Mouse (Mus musculus): ENCODE measurements around the gene L2hgdh. TPM values are rescaled to one million over a fixed set of nuclear protein-coding genes. Genes with fewer than 3 reads are reported as not detected.
A peak's percentile ranks its signal among the peaks of the same experiment; 100 is the strongest.

L2hgdh gene
- 1.6 and 2.4 TPM in 2 replicates for total RNA-seq (2015)
- 1.4 and 4.3 TPM in 2 replicates for total RNA-seq (2017)

DNA sequence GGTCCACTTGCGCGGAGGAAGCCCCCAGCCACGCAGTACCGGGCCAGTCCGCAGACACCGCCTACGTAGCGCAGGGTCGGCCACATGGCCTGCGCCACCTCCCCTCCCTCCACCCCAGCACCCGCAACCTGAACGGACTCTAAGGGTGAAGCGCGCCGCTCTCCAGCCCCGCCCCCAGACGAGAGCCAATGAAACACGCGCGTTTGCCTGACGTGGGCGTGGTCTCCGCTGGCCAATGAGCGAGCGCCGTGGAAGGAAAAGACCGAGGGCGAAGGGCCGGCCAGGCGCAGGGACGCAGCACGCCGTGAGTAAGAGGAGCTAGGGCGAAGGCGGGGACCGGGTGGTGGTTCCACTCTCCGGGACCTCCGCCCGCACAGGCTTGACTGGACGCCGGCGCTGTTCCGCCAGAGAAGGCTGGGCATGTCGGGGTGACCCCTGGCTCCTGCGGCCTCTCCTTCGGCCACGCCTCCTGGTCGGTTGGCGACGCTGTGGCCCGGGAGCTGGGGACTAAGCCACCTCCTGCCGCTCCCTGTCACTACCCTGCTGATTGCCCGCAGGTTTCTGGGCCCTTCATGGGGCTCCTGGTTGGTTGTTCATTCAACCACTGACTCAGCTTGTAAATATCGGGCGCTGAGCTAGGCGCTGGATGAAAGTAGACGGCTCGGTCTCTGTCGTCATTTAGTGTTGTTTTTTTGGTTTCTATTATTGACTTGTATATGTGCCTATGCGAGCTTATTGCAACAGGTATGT is at the start of gene L2hgdh, which contains the start of gene Atp5s:
Gene L2hgdh (minus strand): TSS at position 163 of the 750 bp plus-strand sequence.
Gene Atp5s (plus strand): TSS at position 240 of the 750 bp plus-strand sequence.
- ATAC-seq (ENCODE audit: poor library complexity, severe bottlenecking): peak; percentile 96

DNA sequence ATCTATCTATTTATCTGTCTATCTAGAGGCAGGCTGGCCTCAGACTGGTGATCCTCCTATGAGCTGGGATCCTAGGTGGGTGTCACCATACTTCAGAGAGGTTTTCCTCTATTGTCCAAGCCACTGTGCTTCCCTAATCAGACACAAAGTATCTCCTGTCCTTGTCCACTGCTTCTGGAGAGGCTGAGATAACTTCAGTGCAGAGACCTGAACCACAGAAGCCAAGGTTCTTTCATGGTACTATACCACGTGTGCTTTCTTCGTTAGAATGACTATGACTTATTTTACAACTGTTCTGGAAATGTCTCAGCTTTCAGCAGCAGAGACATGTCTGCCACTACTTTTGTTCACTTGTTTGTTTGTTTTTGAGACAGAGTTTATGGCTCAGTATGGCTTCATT is 44.2 kb upstream of the L2hgdh start:
- ATAC-seq (ENCODE audit: poor library complexity, severe bottlenecking): no peak

DNA sequence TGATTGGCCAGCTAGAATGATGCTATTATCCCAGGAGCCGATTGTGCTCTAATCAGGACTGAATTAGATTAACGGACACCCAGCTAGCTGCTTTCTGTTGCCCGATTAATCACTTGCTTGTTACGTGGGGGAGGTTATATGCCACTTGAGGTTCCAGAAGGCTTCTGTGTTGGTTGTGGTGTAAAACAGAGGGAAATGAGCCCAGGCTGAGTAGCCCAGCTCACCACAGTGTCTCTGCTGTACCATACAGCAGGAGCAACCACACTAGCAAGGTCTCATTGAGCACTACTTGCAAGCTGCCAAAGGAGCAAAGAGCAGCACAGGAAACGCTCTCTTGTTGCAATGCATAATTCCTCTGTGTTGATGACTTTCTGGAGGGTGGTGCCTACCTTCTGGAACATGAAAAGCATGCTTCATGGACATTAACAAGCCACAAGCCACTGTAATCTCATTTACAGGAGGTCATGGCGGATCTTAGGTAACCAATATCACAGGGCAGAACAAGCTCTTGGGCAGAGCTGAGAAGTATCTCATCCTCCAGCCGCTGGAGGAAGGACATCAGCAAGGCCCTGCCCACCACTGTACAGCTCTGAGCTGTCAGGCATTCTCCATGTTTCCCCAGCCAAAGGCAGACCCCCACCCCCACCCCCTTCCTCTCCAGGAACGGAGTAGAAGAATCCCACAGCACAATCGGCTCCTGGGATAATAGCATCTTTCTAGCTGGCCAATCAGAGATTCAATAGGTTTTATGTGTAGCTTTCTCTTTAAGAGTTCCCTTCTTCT is 43.0 kb upstream of the L2hgdh start:
- ATAC-seq (ENCODE audit: poor library complexity, severe bottlenecking): no peak

DNA sequence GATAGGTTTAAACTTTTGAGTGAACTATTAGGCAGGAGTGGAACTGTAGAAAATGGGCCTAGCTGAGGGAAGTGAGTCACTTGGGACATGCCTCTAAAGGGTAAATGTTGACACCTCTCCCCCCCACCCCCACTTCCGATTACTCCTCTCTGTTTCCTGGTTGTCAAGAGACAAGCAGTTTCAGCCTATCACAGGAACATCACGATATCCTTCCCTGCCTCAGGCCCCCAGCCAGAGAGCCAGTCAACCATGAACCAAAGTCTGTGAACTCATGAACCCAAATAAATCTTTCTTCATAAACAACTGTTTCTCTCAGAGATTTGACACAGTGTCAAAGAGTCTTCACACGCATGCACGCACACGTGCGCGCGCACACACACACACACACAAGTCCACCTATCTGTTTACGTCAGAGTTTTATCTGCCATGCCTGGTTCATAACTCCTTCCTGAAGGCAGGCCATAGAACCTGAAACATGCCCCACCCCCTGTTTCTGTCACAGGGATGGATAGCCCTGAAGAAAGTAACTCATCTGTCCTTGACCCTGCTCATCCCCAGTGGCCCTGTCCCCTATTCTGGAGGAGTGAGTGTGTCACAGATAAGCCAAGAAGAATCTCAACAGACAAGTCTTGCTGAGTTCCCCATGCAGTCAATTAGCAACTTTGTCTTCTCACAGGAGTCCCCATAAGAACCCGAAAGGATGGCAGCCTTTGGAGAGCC is 41.7 kb upstream of the L2hgdh start:
- ATAC-seq (ENCODE audit: poor library complexity, severe bottlenecking): peak; percentile 75

DNA sequence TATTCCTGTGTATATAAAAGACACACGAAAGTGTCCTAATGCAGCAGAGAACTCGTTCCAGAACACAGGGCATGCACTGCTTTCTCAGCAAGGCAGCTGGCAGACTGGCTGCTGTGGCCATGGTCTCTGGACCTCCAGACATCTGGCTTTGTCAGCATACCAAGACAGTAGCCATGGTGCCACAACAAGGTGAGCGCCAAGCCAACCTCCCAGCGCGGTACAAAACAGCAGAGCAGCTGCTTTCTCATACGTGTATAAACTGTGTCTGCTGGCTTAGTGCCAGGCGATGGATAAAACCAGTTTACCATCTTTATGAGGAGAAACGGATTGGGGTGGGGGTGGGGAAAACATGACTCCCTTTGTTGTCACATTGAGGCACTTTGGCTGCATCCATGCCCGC is 40.9 kb upstream of the L2hgdh start:
- no peak for ATAC-seq (ENCODE audit: poor library complexity, severe bottlenecking)

DNA sequence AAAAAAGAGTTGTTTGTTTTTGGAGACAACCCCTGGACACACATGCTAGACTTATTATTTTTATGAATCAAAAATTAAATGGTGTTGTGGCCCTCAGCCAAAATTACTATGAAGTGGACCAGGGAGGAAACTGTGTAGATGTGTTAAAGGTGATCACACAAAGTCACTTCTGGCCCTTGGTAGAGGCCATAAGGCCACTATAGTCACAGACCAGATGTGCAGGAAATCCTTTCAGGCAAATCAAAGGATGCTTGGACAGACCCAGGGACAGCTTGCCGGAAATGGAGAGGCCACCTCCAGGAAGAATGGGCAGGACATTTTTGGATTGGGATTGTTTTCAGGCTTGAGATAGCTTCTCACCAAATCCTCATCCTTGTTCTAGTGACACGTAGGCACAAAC is 36.9 kb upstream of the L2hgdh start:
- no peak for ATAC-seq (ENCODE audit: poor library complexity, severe bottlenecking)

DNA sequence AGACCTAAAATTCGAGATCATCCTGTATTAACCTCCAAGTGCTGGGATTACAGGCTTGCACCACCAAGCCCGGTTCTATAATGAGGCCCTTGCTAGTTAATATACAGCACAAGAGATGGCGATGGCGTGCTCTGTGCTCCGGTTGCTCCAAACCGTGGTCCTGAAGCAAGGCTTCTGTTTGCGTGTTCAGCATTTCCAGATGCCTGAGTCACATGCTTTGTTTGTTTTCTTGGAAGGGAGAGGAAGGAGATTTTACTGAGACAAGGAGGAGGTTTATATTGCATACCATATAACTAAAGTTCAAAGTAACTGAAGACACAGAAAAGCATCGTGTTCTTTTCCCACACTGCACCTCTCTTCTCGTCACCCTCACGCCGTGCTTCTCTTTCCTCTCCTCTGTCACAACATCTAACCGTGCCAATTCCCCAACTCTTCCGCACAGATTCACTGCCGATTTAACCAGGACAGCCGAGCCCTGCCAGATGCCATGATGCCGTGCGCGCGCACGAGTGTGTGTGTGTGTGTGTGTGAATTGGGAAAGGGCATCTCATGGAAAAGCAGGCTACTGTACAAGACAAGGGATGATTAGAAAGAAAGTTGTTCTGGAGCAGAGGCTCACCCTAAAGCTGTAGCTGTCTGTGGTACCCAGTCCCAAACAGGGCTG is 36.2 kb upstream of the L2hgdh start:
- no peak for ATAC-seq (ENCODE audit: poor library complexity, severe bottlenecking)

DNA sequence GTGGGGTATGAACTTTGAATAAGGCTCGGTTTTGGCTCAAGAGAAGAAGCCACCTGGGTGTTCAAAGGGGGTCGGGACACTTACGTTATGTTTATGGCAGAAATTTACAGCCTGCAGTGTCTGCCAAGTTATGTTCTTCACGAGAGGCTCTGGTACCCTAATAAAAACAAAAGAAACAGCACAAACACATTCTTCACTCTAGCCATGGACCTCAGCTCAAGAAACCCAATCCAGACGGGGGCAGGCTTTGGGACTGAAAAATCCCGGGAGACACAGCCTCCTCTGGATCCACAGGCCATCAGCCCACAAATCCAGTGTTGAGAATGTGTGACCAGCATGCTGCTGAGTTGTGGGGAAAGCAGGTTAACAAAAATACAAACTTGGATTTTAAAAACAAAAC is 35.3 kb upstream of the L2hgdh start:
- ATAC-seq (ENCODE audit: poor library complexity, severe bottlenecking): no peak

DNA sequence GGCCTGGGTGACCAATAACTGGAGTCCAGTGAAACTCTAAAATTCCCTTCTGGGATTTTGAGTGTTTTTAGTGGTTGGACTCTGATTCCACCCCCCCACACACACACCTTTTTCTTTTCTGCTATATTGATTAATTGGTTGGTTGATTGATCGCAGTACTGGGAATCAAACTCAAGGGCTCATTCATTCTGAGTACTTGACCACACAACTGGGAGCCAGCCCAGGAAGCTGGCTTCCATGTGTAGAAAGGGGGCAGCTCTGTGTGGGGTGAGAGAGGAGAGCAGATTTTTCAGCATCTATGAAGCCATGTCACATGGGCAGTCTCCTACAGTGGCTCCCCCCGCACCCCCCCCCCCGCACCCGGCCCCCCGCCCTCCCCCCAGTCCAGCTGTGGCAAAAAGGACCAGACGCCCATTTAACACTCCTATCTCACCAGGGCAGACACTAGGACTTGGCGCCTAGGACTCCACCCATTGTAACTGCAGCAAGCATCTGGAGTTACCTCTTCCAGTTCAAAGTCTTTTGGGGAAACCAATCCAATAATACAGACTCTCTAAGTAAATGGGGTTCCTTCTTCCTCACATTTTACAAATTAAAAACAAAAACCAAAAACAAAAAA is 34.7 kb upstream of the L2hgdh start:
- ATAC-seq (ENCODE audit: poor library complexity, severe bottlenecking): no peak

DNA sequence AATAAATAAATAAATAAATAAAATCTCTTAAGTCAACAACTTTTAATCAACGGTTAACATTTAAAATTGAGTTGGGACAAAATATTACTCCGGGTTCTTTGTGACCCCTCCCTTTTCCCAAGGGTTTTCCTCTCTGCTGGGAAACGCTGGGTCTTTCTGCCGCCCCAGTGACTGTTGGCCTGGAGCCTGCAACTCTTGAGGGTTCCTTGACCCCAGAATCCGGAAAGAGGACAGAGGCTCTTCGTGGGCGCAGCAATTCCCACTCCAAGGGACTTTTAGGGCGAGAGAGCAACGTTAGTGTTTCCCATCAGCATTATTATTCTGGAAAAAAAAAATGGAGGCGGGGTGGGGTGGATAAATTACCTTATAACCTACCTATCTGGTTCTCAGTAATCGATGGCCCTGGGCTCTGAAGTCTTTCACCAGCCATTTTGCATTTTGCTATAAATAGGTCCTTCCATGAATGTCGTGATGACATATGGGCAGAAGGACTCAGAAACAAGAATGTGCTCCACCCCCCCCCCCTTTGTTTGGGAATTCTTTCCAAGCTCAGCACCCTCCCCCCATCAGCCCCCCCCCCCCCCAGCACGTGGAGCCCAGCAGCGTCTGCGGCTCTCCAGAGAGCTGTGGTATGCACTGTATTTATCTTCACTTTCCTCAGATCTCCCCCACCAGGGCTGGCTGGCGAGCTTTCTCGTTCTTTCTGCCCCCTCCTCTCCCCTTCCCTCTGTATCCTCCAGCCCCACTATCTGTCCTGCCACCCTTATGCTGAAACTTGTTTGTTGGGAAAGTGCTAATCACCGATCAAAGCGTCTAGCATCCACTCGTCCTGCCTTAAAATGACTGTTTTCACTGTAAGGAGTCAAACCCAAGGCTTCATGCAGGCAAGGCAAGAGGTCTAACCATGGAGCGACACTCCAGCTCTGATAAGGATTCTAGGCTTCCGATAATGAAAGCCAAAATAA is 33.8 kb upstream of the L2hgdh start:
- no peak for ATAC-seq (ENCODE audit: poor library complexity, severe bottlenecking)

DNA sequence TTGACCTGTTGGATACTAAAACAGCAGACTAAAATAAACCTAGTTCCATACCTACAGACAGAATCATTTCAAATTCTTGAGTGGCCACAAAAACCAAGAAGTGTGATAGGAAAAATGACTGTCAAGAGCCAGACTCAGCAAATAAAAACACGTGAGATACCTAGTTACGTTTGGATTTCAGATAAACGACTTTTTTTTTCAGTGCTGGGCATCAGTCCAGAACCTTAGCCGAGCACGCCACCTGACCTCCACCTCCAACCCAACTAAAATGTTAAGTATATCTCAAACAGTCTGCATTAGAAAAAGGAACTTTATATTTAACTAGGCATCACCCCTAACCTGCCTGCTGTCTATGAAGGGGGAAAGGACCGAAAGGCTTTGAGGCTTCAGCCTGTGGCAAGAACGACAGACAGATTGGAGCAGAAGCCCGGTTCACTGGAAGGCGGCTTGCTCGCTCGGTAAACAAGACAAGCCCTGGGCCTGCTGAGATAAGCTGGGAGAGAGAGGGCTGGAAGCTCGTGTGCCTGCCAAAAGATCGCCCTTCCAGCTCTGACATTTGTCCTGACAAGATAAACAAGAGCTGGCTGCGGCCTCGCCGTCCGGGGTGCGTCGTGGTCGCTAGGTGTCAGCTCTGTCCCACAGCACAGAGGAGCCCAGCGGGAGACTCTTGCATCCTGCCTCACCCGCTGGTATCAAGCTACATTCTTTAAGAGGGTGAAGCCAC is 32.9 kb upstream of the L2hgdh start:
- ATAC-seq (ENCODE audit: poor library complexity, severe bottlenecking): peak; percentile 93

DNA sequence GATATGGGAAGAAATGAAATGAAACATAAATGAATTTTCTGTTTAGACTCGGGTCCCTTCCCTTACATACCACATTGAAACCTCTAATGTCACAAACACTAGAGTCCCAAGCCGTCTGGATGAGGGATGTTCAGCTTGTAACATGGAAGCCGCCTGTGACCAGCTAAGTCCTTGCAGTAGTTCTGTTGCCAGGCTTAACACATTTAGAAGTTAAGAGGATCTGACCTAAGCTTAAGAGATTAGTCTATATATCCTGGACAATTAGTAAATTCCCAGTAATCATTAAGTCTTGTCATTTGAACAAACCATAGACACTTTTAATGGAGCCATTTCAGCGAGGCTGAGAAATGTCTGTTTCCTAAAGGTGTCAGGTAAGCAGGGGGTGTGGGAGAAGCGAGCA is 31.3 kb upstream of the L2hgdh start:
- no peak for ATAC-seq (ENCODE audit: poor library complexity, severe bottlenecking)

DNA sequence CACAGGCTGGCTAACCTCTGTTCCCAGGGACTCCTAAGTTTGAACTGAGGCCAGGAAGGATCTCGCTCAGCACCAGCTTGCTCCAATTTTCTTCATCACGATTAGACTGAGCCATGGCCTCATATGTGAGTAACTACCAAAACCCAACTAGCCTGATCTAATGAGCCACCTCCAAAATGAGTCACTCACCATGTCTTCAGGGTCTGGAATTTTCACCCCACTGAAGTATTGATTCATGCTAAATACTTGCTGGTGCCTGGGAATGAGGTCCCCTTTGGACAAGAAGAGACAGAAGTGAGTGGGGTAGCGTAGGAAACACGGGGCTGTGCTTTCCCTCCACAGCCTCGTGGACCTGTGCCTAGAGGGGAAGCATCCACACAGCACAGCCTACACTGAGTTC is 29.3 kb upstream of the L2hgdh start:
- no peak for ATAC-seq (ENCODE audit: poor library complexity, severe bottlenecking)

DNA sequence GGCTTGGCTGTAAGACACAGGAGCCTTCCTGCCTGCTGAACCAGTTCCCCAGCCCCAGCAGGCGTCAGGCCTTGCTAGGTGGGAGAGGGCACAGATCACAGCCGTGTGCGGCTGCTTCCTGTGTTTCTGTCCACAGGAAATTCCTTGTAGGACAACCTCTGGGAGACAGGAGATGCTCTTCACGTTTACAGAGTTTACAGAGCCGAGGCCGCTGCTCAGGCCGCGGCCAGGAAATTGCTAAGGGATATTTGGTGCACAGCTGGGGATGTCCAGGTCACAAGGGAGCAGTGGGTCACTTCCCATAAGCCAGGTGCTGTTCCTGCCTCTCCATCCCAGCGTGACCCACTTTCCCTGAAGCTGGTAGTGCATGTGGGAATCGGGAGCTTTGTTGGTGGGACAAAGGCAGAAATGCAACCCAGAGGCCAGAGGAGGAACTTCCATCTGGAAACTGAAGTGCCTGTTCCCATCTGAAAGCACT is 27.2 kb upstream of the L2hgdh start:
- no peak for ATAC-seq (ENCODE audit: poor library complexity, severe bottlenecking)

DNA sequence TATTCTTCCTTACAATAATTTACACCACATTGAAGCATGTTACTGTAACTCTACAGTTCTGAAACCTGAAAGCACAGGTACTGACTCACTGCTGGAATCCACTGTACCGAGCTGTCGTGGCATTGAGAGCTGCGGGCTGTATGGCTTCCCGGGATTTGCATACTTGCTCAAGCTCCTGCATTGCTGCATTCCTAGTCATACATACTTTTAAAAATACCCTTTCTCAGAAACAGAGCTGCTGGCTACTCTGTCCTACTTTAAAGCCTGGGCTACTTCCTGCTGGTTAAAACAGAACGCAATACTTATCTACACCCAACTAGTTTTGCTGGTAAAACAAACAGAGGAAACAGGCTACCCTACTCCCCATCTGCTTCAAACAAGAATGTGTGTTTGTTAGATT is 19.5 kb upstream of the L2hgdh start:
- no peak for ATAC-seq (ENCODE audit: poor library complexity, severe bottlenecking)

DNA sequence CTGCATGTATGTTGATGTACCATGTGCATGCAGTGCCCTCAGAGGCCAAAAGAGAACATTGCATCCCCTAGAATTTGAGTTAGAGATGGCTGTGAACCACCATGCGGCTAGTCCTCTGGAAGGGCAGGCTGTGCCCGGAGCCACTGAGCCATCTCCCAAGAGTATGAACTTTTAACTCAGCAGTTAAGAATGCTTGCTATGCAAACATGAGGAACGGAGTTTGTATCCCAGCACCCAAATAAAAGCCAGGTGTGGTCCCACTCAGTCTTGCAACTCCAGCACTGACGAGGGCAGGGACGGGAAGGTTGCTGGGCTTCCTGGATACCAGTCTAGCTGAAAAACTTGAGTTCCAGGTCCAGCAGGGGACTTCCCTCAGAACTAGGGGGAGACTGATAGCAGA is 17.3 kb upstream of the L2hgdh start:
- no peak for ATAC-seq (ENCODE audit: poor library complexity, severe bottlenecking)

DNA sequence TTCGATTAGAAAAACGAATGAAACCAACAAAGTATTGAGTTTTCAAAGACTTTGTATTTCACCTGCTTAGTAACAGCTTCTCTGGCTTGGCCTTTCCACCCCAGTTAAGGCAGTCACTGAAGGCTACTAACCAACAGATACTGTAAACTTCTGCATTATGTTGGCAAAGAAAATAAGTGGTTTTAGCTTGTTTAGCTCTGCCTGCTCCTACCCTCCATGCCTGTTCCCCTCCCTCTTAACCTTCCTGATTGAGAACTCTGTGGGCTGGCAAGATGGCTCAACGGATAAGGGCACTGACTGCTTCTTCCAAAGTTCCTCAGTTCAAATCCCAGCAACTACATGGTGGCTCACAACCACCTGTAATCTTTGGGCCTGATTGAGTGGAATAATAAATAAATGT is 9.2 kb upstream of the L2hgdh start:
- no peak for ATAC-seq (ENCODE audit: poor library complexity, severe bottlenecking)

DNA sequence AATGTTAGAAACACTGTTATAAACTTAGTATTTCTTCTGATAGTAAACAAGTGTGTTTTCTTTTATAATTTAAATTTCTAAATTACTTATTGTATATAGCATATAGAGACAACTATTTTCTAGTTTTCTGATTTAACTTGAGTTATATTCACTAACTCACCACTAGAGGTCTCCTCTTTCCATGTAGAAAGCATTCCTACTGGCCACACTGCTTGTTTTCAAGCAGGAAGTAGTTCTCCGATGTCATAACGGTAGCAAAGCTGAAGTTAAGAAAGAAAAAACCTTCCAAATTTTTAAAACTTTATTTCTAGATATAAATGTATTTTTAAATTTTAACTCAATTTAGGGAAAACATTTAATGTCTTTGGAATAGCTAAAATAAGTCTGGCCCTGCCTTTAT is 8.8 kb upstream of the L2hgdh start:
- ATAC-seq (ENCODE audit: poor library complexity, severe bottlenecking): peak; percentile 95

DNA sequence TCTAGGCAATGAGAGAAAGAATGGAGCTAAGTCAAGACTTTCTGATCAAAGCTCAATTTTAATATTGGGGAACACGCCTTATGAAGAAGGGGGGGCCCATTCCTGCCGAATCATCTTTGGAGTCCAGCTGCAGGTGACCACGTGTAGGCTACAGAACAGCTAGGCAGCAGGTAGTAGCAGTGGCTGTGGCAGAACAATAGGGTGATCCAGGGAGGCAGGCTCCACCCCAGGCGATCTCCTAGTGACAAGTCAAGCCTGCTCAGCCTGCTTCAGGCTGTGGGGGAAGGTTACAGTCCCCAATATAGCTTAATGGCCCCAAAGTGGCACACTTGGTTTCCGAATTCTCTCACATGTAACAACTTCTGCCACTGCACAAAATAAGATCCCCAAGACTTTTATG is 7.5 kb upstream of the L2hgdh start:
- no peak for ATAC-seq (ENCODE audit: poor library complexity, severe bottlenecking)

Measured in megakaryocyte, adult 5-6 weeks (primary cell).